ENCODE assay signal across 15 mouse cellular contexts in genomic region chr2:120044676-120045075, GRCm38 (mm10). TPM values are rescaled to one million over a fixed set of nuclear protein-coding genes. Genes with fewer than 3 reads are reported as not detected.
DNase-seq lines count a peak whose midpoint lies in the region; ATAC-seq lines count a peak whose summit lies in the region.
"Had no signal": no experiment of that assay in that cellular context is flagged by ENCODE, and none has a peak within 500 bp of the region (broad histone marks: within the 10 kb centered on the region; RNA-seq: fewer than 3 reads in every experiment).

No protein-coding gene starts in this region.

- H3K4me3 ChIP-seq in limb, embryonic 12.5 days (replicated peaks): no peak overlapping the region
- H3K4me3 ChIP-seq in limb, embryonic 10.5 days: no peak overlapping the region
- no peak overlapping the region for H3K4me3 ChIP-seq in embryonic facial prominence, embryonic 13.5 days
- no peak overlapping the region for H3K4me3 ChIP-seq in intestine, embryonic 15.5 days (replicated peaks)
- H3K4me3 ChIP-seq in stomach, embryonic 15.5 days (replicated peaks): no peak overlapping the region
- H3K4me3 ChIP-seq: forebrain, embryonic 15.5 days; heart, embryonic 10.5 days; hindbrain, embryonic 12.5 days had no signal

- no peaks in the 10 kb centered on the region for H3K9me3 ChIP-seq in limb, embryonic 12.5 days
- H3K9me3 ChIP-seq in limb, embryonic 10.5 days (replicated peaks): no peaks in the 10 kb centered on the region
- H3K9me3 ChIP-seq in embryonic facial prominence, embryonic 13.5 days: no peaks in the 10 kb centered on the region
- no peaks in the 10 kb centered on the region for H3K9me3 ChIP-seq in intestine, embryonic 15.5 days
- no peaks in the 10 kb centered on the region for H3K9me3 ChIP-seq in stomach, embryonic 15.5 days
- H3K9me3 ChIP-seq: forebrain, embryonic 15.5 days; heart, embryonic 10.5 days; hindbrain, embryonic 12.5 days had no signal

- no peaks in the 10 kb centered on the region for H3K27me3 ChIP-seq in limb, embryonic 12.5 days
- H3K27me3 ChIP-seq in limb, embryonic 10.5 days (ENCODE audit: low read depth, poor library complexity, severe bottlenecking): no peaks in the 10 kb centered on the region
- no peaks in the 10 kb centered on the region for H3K27me3 ChIP-seq in embryonic facial prominence, embryonic 13.5 days
- H3K27me3 ChIP-seq in intestine, embryonic 15.5 days (replicated peaks): no peaks in the 10 kb centered on the region
- H3K27me3 ChIP-seq in stomach, embryonic 15.5 days (replicated peaks): no peaks in the 10 kb centered on the region
- H3K27me3 ChIP-seq: forebrain, embryonic 15.5 days; hindbrain, embryonic 12.5 days had no signal

- WGBS in limb, embryonic 12.5 days: 76% methylated on average over 3 of the region's 3 CpGs
- 66% methylated on average over 3 of the region's 3 CpGs for WGBS in limb, embryonic 10.5 days
- 75% methylated on average over 3 of the region's 3 CpGs for WGBS in embryonic facial prominence, embryonic 13.5 days
- 57% methylated on average over 3 of the region's 3 CpGs for WGBS in intestine, embryonic 15.5 days
- WGBS in stomach, embryonic 15.5 days: 62% methylated on average over 3 of the region's 3 CpGs

- ATAC-seq in limb, embryonic 12.5 days (ENCODE audit: insufficient number of reproducible peaks, insufficient read depth, low FRiP score, low TSS enrichment, low read depth): no peak
- ATAC-seq in embryonic facial prominence, embryonic 13.5 days (ENCODE audit: insufficient number of reproducible peaks, insufficient read depth, low FRiP score, low TSS enrichment, low read depth): no peak
- ATAC-seq in intestine, embryonic 15.5 days: no peak
- ATAC-seq in stomach, embryonic 15.5 days (ENCODE audit: insufficient read depth, low FRiP score, low read depth): no peak
- ATAC-seq: forebrain, embryonic 15.5 days; inflammation-experienced regulatory T-cells, adult 6 months had no signal

- no peak overlapping the region for H3K4me2 ChIP-seq in limb, embryonic 12.5 days
- no peak overlapping the region for H3K4me2 ChIP-seq in embryonic facial prominence, embryonic 13.5 days
- 0 out of 2 replicates have a peak overlapping the region, but pooled peaks have one; percentile 14 for H3K4me2 ChIP-seq in intestine, embryonic 15.5 days (replicated peaks)
- H3K4me2 ChIP-seq in stomach, embryonic 15.5 days: no peak overlapping the region
- H3K4me2 ChIP-seq: forebrain, embryonic 15.5 days; hindbrain, embryonic 12.5 days; midbrain, embryonic 11.5 days had no signal

- peak overlapping the region; percentile 75 for H3K27ac ChIP-seq in limb, embryonic 12.5 days
- H3K27ac ChIP-seq in limb, embryonic 10.5 days: no peak overlapping the region
- peak overlapping the region; percentile 60; the same call in 1 of the 2 replicates for H3K27ac ChIP-seq in embryonic facial prominence, embryonic 13.5 days
- peak overlapping the region; percentile 23; the same call in 1 of the 2 replicates for H3K27ac ChIP-seq in intestine, embryonic 15.5 days
- 0 out of 2 replicates have a peak overlapping the region, but pooled peaks have one; percentile 28 for H3K27ac ChIP-seq in stomach, embryonic 15.5 days
- H3K27ac ChIP-seq: forebrain, embryonic 15.5 days; heart, embryonic 10.5 days; hindbrain, embryonic 12.5 days; macrophage had no signal

- DNase-seq in limb, embryonic 10.5 days (ENCODE audit: low spot score): no peak
- no peak for DNase-seq in frontal cortex, adult 2 months (ENCODE audit: extremely low spot score in 1 of 2, low spot score in 1 of 2)
- DNase-seq in left cerebral cortex, postnatal 36 days (ENCODE audit: low spot score in 2 of 2): no peak
- DNase-seq: adrenal gland, postnatal 10 days; thymus, postnatal 25 days had no signal

- H3K9ac ChIP-seq in limb, embryonic 12.5 days (replicated peaks): no peak overlapping the region
- H3K9ac ChIP-seq in embryonic facial prominence, embryonic 13.5 days: no peak overlapping the region
- H3K9ac ChIP-seq in intestine, embryonic 15.5 days: no peak overlapping the region; the same call in 1 of the 2 replicates
- no peak overlapping the region for H3K9ac ChIP-seq in stomach, embryonic 15.5 days
- H3K9ac ChIP-seq: forebrain, embryonic 15.5 days; hindbrain, embryonic 12.5 days had no signal

- H3K36me3 ChIP-seq in limb, embryonic 12.5 days: peaks cover 30% of the 10 kb centered on the region
- peaks cover 30% of the 10 kb centered on the region for H3K36me3 ChIP-seq in limb, embryonic 10.5 days
- H3K36me3 ChIP-seq in embryonic facial prominence, embryonic 13.5 days: peaks cover 30% of the 10 kb centered on the region
- peaks cover 8% of the 10 kb centered on the region for H3K36me3 ChIP-seq in intestine, embryonic 15.5 days
- H3K36me3 ChIP-seq in stomach, embryonic 15.5 days: peaks cover 18% of the 10 kb centered on the region; the same call in 1 of the 2 replicates

- intact Hi-C loops in left cerebral cortex, postnatal 36 days (cut with DNase I): loop anchor here (1.0 kb wide), 1 partner anchor 25 kb away; no protein-coding TSS in a partner anchor

- peaks cover 23% of the 10 kb centered on the region for H3K4me1 ChIP-seq in limb, embryonic 12.5 days (replicated peaks)
- peaks cover 25% of the 10 kb centered on the region for H3K4me1 ChIP-seq in limb, embryonic 10.5 days
- H3K4me1 ChIP-seq in embryonic facial prominence, embryonic 13.5 days: peaks cover 24% of the 10 kb centered on the region
- H3K4me1 ChIP-seq in intestine, embryonic 15.5 days (replicated peaks): peaks cover 34% of the 10 kb centered on the region
- H3K4me1 ChIP-seq in stomach, embryonic 15.5 days: peaks cover 21% of the 10 kb centered on the region; the same call in 1 of the 2 replicates
- H3K4me1 ChIP-seq: forebrain, embryonic 15.5 days had no signal

RNA-seq across cellular contexts. Expression of gene Pla2g4b, which starts 11.5 kb away (rescaled TPM):
- 3.7 and 3.8 TPM in 2 replicates for polyA plus RNA-seq in limb, embryonic 12.5 days (2016; fragmentation: Nextera tagmentation; extraction: Ambion mirVana)
- 1.4 and 3.9 TPM in 2 replicates for polyA plus RNA-seq in limb, embryonic 10.5 days (2016; fragmentation: Nextera tagmentation; extraction: Ambion mirVana)
- 1.8 and 2.6 TPM in 2 replicates for polyA plus RNA-seq in embryonic facial prominence, embryonic 13.5 days (2015; fragmentation: Nextera tagmentation; extraction: Ambion mirVana)
- 0.75 and 1.4 TPM in 2 replicates for polyA plus RNA-seq in intestine, embryonic 15.5 days (2015; fragmentation: Nextera tagmentation; extraction: Ambion mirVana)
- polyA plus RNA-seq in stomach, embryonic 15.5 days (2015; fragmentation: Nextera tagmentation; extraction: Ambion mirVana): 1.2 and 1.5 TPM in 2 replicates
- 3.5 and 3.9 TPM in 2 replicates for polyA plus RNA-seq in frontal cortex, adult 2 months (2012; rRNA removed)
- total RNA-seq in left cerebral cortex, postnatal 36 days (2021): 1 to 10 TPM; 1.4 to 3.7 TPM

RNA-seq across cellular contexts. Expression of gene Gm28042, which starts 17.4 kb away (rescaled TPM):
- 4.6 and 5.0 TPM in 2 replicates for polyA plus RNA-seq in limb, embryonic 12.5 days (2016; fragmentation: Nextera tagmentation; extraction: Ambion mirVana)
- polyA plus RNA-seq in limb, embryonic 10.5 days (2016; fragmentation: Nextera tagmentation; extraction: Ambion mirVana): 3.6 and 4.3 TPM in 2 replicates
- 5.2 and 5.4 TPM in 2 replicates for polyA plus RNA-seq in embryonic facial prominence, embryonic 13.5 days (2015; fragmentation: Nextera tagmentation; extraction: Ambion mirVana)
- 2.2 TPM in 2 replicates for polyA plus RNA-seq in intestine, embryonic 15.5 days (2015; fragmentation: Nextera tagmentation; extraction: Ambion mirVana)
- polyA plus RNA-seq in stomach, embryonic 15.5 days (2015; fragmentation: Nextera tagmentation; extraction: Ambion mirVana): 2.2 and 3.4 TPM in 2 replicates
- polyA plus RNA-seq in frontal cortex, adult 2 months (2012; rRNA removed): 2.5 and 2.9 TPM in 2 replicates
- total RNA-seq in left cerebral cortex, postnatal 36 days (2021): under 1 TPM in 1 of 2 experiments, not detected in 1; 0.84 TPM
- polyA plus RNA-seq: macrophage had no signal

RNA-seq across cellular contexts. Expression of gene Jmjd7, which starts 17.4 kb away (rescaled TPM):
- 21.1 and 24.3 TPM in 2 replicates for polyA plus RNA-seq in limb, embryonic 12.5 days (2016; fragmentation: Nextera tagmentation; extraction: Ambion mirVana)
- polyA plus RNA-seq in limb, embryonic 10.5 days (2016; fragmentation: Nextera tagmentation; extraction: Ambion mirVana): 19.8 and 25.1 TPM in 2 replicates
- polyA plus RNA-seq in embryonic facial prominence, embryonic 13.5 days (2015; fragmentation: Nextera tagmentation; extraction: Ambion mirVana): 20.4 and 24.3 TPM in 2 replicates
- polyA plus RNA-seq in intestine, embryonic 15.5 days (2015; fragmentation: Nextera tagmentation; extraction: Ambion mirVana): 15.5 and 17.8 TPM in 2 replicates
- polyA plus RNA-seq in stomach, embryonic 15.5 days (2015; fragmentation: Nextera tagmentation; extraction: Ambion mirVana): 15.0 and 17.2 TPM in 2 replicates
- polyA plus RNA-seq in frontal cortex, adult 2 months (2012; rRNA removed): 3.3 and 4.1 TPM in 2 replicates
- total RNA-seq in left cerebral cortex, postnatal 36 days (2021): 1 to 10 TPM; 3.4 to 4.8 TPM
